Comparison of ENCODE assay signal across 8 mouse cellular contexts in genomic region chr4:59823470-59823869, GRCm38 (mm10). TPM values are rescaled to one million over a fixed set of nuclear protein-coding genes. Genes with fewer than 3 reads are reported as not detected.
DNase-seq lines count a peak whose midpoint lies in the region; ATAC-seq and TF ChIP-seq lines count a peak whose summit lies in the region.
"Had no signal": no experiment of that assay in that cellular context is flagged by ENCODE, and none has a peak within 500 bp of the region (broad histone marks: within the 10 kb centered on the region; RNA-seq: fewer than 3 reads in every experiment).

No protein-coding gene starts in this region.

- WGBS in lung, postnatal 0 days = 53% methylated on average over 7 of the region's 7 CpGs
- WGBS in heart, embryonic 14.5 days = 26% methylated on average over 7 of the region's 7 CpGs

- no peak for TF ChIP-seq CTCF in lung, postnatal 0 days (IDR thresholded peaks at IDR 0.05)

- peaks cover 10% of the 10 kb centered on the region; the same call in 1 of the 2 replicates for H3K4me1 ChIP-seq in lung, postnatal 0 days (ENCODE audit: insufficient read depth, low read depth, low read length)
- H3K4me1 ChIP-seq in heart, embryonic 14.5 days (ENCODE audit: control insufficient read depth in 2 of 2, insufficient read depth in 2 of 2, low read length in 2 of 2) = peaks cover 16 to 22% of the 10 kb centered on the region in 2 experiments

- H3K27ac ChIP-seq in lung, postnatal 0 days (ENCODE audit: low read length) = no peak overlapping the region
- H3K27ac ChIP-seq in heart, embryonic 14.5 days (replicated peaks in 1 of 2; ENCODE audit: control insufficient read depth in 1 of 2, insufficient read depth in 1 of 2, low read depth in 2 of 2, low read length in 2 of 2) = 0 out of 4 replicates have a peak overlapping the region, but pooled peaks of 1 of the 2 experiments have one; percentile 8

- H3K4me2 ChIP-seq in lung, postnatal 0 days (replicated peaks; ENCODE audit: low read depth, low read length) = no peak overlapping the region
- no peak overlapping the region for H3K4me2 ChIP-seq in heart, embryonic 14.5 days (ENCODE audit: low read length)
- H3K4me2 ChIP-seq: lung, embryonic 14.5 days had no signal

- H3K9ac ChIP-seq in lung, postnatal 0 days (replicated peaks; ENCODE audit: low read depth) = no peak overlapping the region
- H3K9ac ChIP-seq in heart, embryonic 14.5 days (ENCODE audit: low read length) = peak overlapping the region; percentile 41; the same call in 1 of the 2 replicates
- H3K9ac ChIP-seq: lung, embryonic 14.5 days had no signal

- H3K36me3 ChIP-seq in lung, postnatal 0 days (ENCODE audit: insufficient read depth, low read length) = no peaks in the 10 kb centered on the region
- H3K36me3 ChIP-seq in heart, embryonic 14.5 days (ENCODE audit: control insufficient read depth, insufficient read depth, low read length) = no peaks in the 10 kb centered on the region

- no peak for TF ChIP-seq EP300 in lung, postnatal 0 days (IDR thresholded peaks at IDR 0.05)

- no peak overlapping the region for H3K4me3 ChIP-seq in lung, postnatal 0 days (ENCODE audit: low read depth, low read length)
- no peak overlapping the region for H3K4me3 ChIP-seq in heart, embryonic 14.5 days (ENCODE audit: control insufficient read depth in 1 of 2, insufficient read depth in 1 of 2, low read depth in 1 of 2, low read length in 2 of 2)

- peak; percentile 32 to 38 for DNase-seq in lung, adult 18-20 months
- no peak for DNase-seq in lung, postnatal 0 days (ENCODE audit: low spot score)
- DNase-seq in cerebellum, postnatal 25 days = peak; percentile 78 to 82
- no peak for DNase-seq in retina, embryonic 14.5 days (ENCODE audit: low spot score)
- DNase-seq in thymus, adult 18-20 months = no peak
- DNase-seq: lung, embryonic 14.5 days had no signal

- no peak for ATAC-seq in lung, postnatal 0 days
- peak; percentile 51; the same call in 1 of the 2 replicates for ATAC-seq in heart, embryonic 14.5 days (ENCODE audit: insufficient number of reproducible peaks, insufficient read depth, low FRiP score, low read depth)
- peak; percentile 23 for ATAC-seq in megakaryocyte progenitor cell, adult 5-6 weeks (replicated peaks; ENCODE audit: poor library complexity)

- no peaks in the 10 kb centered on the region for H3K9me3 ChIP-seq in lung, postnatal 0 days (ENCODE audit: low read length)
- H3K9me3 ChIP-seq in heart, embryonic 14.5 days (ENCODE audit: control insufficient read depth, low read length) = no peaks in the 10 kb centered on the region

- no peaks in the 10 kb centered on the region for H3K27me3 ChIP-seq in lung, postnatal 0 days (replicated peaks; ENCODE audit: insufficient read depth, low read length)
- H3K27me3 ChIP-seq in heart, embryonic 14.5 days (ENCODE audit: control insufficient read depth, insufficient read depth, low read length) = no peaks in the 10 kb centered on the region

RNA-seq across cellular contexts. Expression of gene Snx30, which starts 17.8 kb away (rescaled TPM):
- 12.0 and 13.2 TPM in 2 replicates for polyA plus RNA-seq in lung, postnatal 0 days (2015; fragmentation: Nextera tagmentation; extraction: Ambion mirVana)
- 6.3 and 6.6 TPM in 2 replicates for polyA plus RNA-seq in heart, embryonic 14.5 days (2014; fragmentation: Nextera tagmentation; extraction: Ambion mirVana)
- total RNA-seq in megakaryocyte progenitor cell, adult 5-6 weeks (2015) = 13.0 and 16.1 TPM in 2 replicates
- total RNA-seq in megakaryocyte progenitor cell, adult 5-6 weeks (2017) = 17.9 and 23.8 TPM in 2 replicates

RNA-seq across cellular contexts. Expression of gene Inip, which starts 22.1 kb away (rescaled TPM):
- 25.9 and 26.8 TPM in 2 replicates for polyA plus RNA-seq in lung, postnatal 0 days (2015; fragmentation: Nextera tagmentation; extraction: Ambion mirVana)
- 40.2 and 46.1 TPM in 2 replicates for polyA plus RNA-seq in heart, embryonic 14.5 days (2014; fragmentation: Nextera tagmentation; extraction: Ambion mirVana)
- total RNA-seq in megakaryocyte progenitor cell, adult 5-6 weeks (2015) = 54.2 and 65.5 TPM in 2 replicates
- 70.2 and 70.8 TPM in 2 replicates for total RNA-seq in megakaryocyte progenitor cell, adult 5-6 weeks (2017)

Comparison
In these comparisons a context has a peak if more than half of its experiments do, and no peak if none do; other contexts are left out.
1. DNase-seq: peak in lung, adult 18-20 months (2 of 2) and cerebellum, postnatal 25 days (2 of 2); none in lung, postnatal 0 days (single experiment), retina, embryonic 14.5 days (single experiment) and thymus, adult 18-20 months (0 of 2).